Mouse (Mus musculus): ENCODE data around the gene Unc13d.
"Not testable (repeated sequence)": the region's sequence is repeated elsewhere in the genome, so short reads cannot be mapped to it uniquely, and the experiment has no call there.

The Unc13d gene

DNA sequence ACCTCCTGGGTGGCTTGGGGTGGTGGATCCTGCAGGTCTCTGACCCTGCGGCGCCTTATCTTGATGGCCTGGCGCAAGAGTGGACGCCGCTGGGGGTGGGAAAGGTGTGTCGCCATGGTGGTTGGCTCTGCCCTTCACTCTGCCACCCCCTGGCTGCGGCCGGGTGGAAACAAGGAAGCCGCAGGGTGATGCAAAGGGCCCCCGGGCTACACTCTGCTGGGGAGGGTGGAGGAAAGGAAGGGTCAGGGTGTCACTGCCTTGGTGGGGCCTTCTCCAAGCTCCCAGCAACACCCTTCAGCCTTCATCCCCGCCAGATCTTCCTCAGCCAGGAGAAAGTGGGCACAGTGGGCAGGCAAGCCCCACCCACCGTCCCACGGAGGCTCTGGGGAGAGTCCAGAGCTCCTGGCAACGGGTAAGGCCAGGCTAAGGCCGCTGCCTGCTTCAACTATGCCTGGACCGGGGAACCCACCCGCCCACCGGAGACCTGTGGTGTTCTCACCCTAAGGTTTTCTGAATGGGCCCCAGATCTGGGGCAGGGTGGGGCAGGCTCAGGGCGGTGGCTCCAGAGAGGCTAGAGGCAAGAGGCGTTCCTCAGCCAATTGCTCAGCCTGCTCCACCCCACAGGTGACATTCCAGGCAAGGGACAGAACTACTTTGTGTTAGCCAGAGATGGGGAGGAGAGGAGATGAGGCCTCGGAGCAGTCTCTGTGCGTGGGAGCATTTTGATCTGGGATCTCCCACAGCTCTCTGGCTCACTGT, at the start of gene Unc13d:
Unc13d (minus strand) TSS at position 516 of the 759 bp plus-strand sequence.
- in situ Hi-C loops (cut with MboI), result no loop called here

DNA sequence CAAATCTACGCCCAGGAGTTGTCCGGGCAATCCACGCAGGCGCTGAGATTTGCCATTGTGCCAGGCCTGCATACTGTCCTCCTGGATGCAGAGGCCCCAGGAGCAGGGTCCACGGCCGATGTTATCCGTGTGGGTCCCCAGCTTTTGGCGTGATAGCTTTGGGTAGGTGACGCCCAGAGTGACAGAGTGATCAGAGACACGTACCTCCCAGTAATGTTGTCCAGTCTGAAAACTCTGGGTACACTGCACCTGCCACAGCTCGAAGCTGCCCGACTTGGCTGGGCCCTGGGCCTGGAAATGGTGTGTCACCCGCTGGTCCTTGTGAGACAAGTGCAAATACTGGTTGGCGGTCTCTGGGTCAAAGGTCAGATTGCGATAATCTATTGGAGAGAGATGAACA, 48.5 kb upstream of the Unc13d start:
- in situ Hi-C loops (cut with MboI), result no loop called here

DNA sequence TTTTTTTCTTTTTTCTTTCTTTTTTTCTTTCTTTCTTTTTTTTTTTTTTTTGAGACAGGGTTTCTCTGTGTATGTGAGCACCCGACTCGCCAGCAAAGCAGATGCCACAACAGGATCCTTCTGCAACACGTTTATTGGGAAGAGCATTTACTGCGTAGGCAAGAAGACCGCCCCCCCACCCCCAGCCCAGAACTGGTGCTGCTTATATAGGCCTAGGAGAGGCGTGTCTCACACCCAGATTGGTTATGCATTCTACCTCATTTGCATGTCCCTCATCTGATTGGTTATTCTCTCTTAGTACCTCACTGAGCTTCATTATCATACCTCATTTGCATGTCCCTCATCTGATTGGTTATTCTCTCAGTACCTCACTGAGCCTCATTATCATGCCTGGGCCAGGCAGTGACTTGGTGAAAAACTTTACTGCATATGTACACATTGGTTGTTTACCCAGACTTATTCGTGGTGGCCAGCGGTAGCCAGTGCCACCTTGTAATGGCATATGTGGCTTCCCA, 44.0 kb upstream of the Unc13d start:
- in situ Hi-C loops (cut with MboI), result not testable (repeated sequence)

DNA sequence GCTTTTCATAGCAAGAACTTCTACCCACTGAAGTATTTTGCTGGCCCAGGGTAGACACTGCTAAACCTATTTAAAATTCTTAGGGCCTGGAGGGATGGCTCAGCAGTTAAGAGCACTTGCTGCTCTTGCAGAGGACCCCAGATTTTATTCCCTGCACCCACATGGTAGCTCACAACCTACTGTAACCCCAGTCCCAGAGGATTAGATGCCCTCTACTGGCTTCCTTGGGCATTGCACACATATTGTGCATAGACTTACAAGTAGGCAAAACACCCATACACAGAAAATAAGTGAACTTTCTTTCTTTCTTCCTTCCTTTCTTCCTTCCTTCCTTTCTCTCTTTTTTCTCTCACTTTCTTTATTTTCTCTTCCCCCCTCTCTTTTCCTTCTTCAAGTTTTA, 40.1 kb upstream of the Unc13d start:
- in situ Hi-C loops (cut with MboI), result no loop called here

DNA sequence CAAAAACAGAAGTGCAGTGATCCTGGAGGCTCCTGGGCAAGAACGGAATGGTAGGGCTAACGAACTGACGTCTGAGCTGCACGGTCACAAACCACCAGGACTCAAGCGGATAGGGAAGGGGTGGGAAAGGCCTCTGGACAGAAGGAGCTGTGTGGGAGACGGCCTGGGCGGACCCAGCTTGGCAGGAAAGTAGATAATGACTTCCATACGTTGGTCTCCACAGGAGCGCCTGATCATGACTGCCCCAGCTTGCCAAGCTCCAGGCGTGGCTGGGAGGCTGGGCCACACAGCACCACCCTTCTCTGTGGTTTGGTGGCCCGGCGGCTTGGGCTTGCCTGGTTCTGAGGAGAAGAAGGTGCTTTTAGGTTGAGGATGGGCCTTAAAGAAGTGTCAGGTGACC, 39.5 kb upstream of the Unc13d start:
- in situ Hi-C loops (cut with MboI), result no loop called here

DNA sequence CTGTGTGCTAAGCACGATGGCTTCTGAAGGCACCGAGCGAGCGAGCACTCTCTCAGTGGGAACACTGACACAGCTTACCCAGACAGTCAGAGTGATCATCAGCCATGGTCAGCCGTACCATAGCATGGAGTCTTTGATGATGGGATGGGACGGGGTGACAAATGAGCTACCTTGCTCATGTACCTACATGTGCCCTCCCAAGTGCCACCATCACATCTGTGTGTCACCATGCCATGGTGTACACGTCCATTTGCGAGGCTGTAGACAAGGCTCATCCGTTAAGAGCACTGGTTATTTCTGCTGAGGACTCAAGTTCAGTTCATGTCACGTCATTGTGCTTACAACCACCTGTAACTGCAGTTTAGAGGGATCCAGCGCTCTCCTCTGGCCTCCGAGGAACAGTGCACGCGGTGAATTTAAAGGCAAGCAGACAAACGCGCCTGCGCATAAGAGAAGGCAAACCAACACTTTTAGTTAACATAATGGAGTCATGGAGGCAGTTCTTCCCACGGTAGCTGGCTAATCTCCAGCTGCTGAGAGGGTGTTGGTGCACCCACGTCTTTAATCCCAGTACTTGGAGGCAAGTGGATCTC, 33.9 kb upstream of the Unc13d start:
- in situ Hi-C loops (cut with MboI), result no loop called here

DNA sequence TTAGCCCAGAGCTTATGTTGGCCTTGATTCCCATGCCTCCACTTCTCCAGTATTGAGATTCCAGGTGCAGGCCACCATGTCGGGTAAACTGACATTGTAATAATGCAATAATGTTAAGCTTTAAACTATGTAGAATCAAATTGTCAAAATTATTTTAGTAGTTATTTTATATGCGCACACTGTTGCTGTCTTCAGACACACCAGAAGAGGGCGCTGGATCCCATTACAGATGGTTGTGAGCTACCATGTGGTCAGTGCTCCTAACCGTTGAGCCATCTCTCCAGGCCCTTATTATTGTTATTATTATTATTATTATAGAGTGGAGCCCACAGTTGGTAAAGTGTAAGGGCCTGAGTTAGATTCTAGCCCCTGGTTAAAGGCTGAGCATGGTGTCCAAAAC, 33.3 kb upstream of the Unc13d start:
- in situ Hi-C loops (cut with MboI), result no loop called here

DNA sequence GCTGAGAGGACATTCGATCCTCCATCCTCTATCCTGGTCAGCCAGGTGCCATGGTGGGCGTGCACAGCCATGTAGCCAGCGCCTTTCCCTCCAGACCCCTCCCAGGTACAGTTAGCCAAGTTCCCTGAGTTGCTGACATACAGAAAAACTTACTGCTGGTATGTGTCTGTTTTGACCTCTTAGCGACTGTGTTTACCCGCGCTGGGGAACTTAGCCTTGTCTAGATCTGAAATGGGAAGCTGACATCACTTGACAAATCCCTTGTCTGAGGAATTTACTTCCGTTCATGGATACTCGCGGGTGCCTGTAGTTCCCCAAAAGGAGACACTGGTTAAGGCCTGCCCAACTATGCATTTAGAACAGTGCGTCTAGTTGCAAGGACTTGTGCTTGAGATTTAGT, 32.8 kb upstream of the Unc13d start:
- in situ Hi-C loops (cut with MboI), result no loop called here

DNA sequence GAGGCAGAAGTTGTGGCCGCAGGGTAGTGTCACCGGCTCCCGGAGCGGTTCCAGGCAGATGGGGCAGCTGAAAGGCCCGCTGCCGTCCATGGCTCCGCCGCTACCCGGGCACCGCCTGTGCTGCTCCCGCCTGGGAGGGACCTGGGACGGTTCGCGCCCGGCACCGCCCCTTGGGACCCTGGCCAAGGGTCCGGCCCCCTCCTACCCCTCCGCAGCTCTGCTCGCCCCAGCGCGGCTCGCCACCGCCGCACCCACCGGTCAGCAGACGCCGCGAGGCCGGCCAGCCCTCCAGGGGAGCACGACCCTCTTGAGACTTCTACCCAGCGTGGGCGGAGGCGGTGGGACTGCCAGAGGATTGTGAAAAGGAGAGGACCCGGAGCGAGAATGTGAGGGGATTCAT, 32.4 kb upstream of the Unc13d start:
- in situ Hi-C loops (cut with MboI), result no loop called here

DNA sequence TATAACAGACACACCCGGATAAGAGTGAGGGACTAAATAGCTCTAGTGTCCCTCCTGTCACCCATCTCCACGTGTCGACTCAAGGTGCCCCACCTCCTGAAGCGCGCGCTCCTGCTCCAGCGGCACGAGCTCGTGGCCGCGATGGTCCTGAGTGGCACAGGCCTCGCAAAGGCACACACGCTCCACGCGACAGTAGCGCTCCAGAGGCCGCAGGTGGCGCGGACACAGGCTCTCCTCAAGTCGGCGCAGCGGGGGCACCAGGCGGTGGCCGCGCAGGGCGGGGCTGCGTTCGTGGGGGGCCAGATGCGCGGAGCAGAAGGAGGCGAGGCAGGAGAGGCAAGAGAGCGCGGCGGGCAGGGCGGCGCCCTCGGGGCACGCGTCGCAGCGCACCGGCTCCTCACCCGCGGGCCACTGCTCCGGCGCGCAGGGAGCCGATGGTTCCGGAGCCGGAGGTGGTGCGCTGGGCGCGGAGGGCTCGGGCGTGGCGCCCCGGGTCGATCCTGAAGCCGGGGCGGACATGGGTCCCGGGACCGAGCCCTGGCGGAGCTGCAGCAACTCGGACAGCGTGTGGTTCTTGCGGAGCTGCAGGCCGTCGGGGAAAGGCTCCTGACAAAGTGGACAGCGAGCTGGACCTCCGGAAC, 31.8 kb upstream of the Unc13d start:
- in situ Hi-C loops (cut with MboI), result no loop called here

DNA sequence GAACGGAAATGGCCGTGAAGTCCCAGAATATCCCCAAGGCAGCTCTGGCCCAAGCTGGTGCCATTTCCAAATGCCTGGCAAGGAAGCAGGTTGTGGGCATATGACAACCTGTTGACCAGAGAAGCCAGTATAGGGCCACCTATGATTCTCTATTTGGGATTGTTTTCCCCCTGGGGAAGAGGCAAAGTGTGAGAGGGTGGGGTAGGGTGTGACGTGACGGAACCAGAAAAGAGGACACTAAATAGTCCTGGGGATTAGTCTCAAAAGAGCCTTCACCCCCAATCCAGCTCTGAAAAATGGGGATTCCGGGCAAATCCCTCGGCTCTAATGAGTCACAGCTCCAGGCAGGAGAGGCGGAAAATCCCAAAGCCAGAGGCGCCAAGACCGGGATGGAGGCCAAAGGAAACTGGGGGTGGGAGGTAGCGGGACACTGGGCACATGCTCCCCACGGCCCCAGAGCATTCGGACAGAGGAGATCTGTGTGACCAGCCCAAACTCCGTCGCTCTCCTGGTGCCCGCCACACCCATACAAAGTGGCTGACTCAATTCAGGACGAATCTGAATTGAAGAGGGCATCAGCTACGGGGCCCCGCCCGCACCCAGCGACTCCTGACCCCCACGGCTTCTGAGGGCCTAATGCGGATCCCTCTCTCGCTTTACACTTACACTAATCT, 30.8 kb upstream of the Unc13d start:
- in situ Hi-C loops (cut with MboI), result no loop called here

DNA sequence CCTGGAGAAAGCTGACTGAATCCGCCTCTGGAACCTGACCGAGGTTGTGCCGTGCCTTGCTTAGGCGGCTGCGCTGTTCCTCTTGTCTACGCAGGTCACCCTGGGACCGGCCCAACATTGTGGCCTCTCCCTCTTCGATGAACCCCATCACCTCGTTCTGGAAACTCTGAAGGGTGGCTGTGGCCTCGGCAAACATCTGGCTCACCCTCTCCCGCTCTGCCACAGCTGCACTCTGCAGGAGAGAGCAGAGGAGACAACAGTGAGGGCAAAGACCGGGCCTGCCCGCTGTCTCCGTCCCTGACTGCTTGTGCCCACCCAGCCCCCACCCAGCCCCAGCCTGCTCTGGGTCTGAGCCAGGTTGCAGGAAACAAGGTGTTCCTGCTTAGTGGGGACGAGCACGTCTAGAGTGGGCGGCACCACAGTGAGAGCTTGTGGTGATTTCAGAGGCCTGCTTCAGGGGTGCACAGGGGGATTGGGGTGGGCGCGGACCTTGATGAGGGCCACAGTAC, 30.1 kb upstream of the Unc13d start:
- in situ Hi-C loops (cut with MboI), result no loop called here

DNA sequence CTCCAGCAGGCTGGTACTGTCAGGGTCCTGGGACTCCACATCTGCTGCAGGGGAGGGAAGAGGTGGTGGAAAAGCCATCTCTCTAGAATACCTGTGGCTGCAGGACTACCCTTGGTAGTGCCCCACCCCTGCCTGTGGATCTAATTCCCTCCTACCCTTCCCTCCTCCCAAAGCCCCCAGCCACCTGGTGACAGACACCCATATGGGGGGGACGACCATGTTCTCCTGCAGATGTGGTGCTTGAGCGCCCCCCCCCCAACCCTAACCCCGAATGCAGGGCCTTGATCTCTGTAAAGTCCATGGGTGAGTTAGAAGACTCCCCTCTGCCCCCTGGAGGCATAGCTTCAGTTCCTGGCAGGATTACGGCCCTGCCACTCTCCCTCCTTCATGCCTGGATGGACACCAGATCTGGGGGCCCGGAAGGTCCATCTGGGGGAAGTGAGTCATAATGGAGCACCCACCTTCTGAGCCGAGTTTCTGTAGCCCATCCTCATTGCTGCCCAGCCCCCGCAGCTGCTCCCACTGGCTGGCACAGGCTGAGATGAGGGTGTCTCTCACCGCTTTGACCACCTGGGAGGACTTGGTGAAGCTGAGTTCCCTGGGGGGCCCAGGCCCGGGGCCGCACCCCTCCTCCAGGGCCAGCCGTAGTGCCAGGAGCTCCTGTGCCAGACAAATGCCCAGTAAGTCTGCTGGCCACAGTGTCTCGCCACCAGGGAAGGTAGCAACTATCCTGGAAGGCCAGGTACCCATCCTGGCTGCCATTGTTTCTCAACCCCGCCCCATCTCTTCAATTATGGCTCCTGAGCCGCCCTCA, 29.4 kb upstream of the Unc13d start:
- in situ Hi-C loops (cut with MboI), result no loop called here

DNA sequence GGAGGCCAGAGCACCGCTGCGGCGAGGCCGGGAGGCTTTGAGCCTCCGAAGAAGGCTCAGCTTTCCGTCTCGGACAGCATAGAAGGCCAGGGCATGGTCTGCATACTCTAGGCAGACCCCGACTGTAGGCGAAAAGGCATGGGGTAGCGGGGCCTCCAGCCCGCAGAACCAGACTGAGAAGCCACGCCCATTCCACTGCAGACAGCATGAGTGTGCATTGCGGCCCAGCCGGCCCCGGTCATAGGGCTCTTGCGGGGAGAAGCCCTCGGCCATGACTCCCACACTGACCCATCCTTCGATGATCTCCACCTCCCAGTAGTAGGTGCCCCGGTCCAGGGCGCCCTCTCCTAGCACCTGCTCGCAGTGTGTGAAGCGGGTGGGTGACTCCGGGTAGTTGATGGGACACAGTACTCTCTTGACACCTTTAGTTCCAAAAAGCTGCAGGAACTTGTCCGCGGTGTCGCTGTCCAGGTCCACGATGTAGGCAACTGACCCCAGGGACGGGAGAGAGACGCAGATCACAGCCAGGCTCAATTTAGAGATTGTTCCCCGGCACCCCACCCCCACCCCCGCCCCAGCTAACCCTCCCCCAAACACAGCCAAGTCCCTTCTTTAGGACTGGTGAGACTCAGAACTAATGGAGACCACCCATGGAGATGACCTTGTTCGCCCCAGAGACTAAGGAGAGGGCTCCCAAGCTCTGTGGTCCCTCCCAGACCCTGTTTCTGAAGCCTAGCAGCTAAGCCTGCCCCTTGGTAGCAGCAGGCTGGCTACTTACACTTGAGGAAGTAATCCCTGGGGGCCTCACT, 28.6 kb upstream of the Unc13d start:
- in situ Hi-C loops (cut with MboI), result no loop called here

DNA sequence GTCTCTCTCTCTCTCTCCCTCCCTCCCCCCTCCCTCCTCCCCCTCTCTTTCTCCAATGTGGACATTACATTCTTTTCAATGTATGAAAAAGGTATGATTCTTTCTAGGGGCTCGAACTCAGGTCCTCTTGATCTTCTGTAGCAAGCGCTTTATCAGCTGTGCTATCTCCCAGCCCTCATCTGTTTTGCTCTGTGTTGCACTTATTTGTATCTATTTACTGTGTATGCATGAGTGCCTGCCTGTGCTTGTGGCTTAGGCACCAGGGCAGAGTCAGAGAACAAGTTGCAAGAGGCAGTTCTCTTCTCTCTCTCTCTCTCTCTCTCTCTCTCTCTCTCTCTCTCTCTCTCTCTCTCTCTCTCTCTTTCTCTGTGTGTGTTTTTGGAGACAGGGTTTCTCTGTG, 27.3 kb upstream of the Unc13d start:
- in situ Hi-C loops (cut with MboI), result no loop called here

DNA sequence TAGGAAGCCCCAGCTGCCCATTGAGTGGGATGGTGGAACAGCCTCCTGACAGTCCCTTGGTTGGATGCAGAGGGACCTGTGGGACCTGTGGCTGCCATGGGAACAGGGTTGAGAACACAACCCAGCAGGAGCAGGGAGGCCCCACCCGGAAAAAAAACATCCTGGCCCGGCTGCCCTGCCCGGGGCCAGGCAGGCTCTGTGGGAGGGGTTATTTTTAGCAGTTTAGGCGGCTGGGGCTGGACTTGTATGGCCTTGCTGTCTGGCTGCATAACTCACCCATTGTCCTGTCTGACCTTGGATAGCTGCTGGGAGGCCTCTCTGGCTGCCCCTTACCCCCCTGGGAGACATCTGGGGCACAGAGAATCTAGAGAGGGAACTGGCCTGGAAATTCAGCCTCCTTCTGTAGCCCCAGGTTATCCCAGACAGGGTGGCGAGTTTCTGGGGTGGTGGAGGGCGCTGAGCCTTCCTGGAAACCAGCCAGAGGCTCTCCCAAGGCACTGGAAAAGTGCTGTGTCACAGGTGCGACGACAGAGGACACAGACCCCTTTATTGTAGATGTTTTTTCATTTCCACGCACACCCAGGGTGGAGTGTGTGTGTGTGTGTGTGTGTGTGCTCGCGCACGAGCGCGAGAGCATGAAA, 26.4 kb upstream of the Unc13d start:
- in situ Hi-C loops (cut with MboI), result no loop called here

DNA sequence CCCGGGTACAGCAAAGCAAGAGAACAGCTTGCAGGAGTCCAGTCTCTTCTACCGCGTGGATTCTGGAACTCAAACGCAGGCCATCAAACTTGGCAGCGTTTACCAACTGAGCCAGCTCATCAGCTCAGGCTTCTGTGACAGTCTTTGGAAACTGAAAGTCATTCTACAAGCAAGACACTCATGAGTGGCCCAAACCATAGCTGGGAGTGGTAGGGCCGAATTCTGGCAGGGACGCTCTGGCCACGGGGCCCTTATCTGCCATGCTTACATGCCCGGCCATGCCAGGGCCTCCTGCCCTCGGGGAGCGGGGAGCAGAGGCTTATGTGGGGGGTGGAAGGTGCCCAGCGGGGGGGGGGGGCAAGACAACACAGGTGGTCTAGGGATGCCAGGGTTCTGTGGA, 25.8 kb upstream of the Unc13d start:
- in situ Hi-C loops (cut with MboI), result no loop called here

DNA sequence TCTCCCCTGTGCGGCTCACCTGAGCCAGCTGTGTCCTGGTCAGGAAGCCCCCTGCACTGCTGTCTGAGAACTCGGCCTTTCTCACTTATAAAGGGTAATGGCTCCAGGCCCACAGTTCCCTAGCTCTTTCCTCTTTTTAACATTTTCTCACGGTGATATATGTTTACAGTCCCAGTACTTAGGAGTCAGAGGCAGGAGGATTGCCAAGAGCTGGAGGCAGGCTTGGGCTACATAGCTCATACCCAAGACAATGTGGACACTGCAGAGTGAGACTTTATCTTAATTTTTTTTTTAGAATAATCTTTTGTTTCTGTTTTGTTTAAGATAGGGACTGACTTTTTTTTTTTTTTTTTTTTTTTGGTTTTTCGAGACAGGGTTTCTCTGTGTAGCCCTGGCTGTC, 24.7 kb upstream of the Unc13d start:
- in situ Hi-C loops (cut with MboI), result no loop called here

DNA sequence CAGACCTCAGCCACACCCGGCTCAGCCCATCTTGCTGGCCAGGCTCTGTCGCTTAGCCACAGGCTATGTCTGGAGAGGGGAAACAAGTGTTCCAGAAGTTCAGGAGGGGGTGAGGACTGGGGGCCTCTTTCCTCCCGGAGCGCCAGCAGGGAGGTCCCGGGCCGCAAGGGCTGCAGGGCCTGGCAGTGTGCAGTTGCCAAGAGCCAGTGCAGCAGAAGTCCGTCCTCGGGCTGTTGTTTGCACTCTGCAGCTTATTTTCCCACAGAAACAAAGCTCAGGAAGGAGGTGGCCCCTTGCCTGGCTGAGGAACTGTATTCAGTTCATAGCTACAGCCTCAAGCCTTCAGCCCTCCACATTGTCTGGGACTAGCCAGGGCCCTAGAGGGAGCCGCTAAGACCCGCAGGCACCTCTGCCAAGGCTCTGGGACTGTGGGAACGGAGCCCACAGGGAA, 24.2 kb upstream of the Unc13d start:
- in situ Hi-C loops (cut with MboI), result no loop called here

DNA sequence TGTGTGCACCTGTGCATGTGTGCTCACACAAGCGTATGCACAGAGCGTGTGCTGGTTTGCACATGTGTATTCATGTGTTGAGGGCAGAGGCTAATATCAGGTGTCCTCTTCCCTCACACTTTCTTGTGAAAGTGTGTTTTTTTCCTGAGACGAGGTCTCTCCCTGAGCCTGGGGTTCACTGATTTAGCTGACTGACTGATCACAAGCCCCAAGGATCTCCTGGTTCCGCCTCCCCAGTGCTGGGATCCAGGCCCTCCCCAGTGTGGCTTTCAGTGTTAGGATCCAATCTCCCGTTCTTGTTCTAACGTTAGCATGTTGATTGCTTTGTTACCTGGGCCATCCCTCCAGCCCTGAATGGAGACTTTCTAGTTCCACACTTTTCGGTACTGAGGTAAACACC, 23.1 kb upstream of the Unc13d start:
- in situ Hi-C loops (cut with MboI), result no loop called here
